Mouse (Mus musculus): ENCODE data around the gene Ascl1. TPM values are rescaled to one million over a fixed set of nuclear protein-coding genes. Genes with fewer than 3 reads are reported as not detected.

Ascl1 gene
- total RNA-seq, 2 experiments from 2014 or later, result 4.2 to 4.4 TPM

- DNase-seq (ENCODE audit: low spot score in 2 of 2), result no peak
Measured at GRCm38 (mm10) chr10:87485721-87486620, 7.5 kb downstream of the Ascl1 start.

GRCm38 (mm10) chr10:87484831-87485720 lies 8.4 kb downstream of the Ascl1 start:
- no peak for DNase-seq (ENCODE audit: low spot score in 2 of 2)

- no peak for DNase-seq (ENCODE audit: low spot score in 2 of 2)
Measured at GRCm38 (mm10) chr10:87477895-87478294, 15.6 kb downstream of the Ascl1 start.

GRCm38 (mm10) chr10:87474971-87475370 lies 18.5 kb downstream of the Ascl1 start:
- no peak for DNase-seq (ENCODE audit: low spot score in 2 of 2)

GRCm38 (mm10) chr10:87473475-87474131 lies 19.9 kb downstream of the Ascl1 start:
- no peak for DNase-seq (ENCODE audit: low spot score in 2 of 2)

GRCm38 (mm10) chr10:87450777-87451176 lies 42.7 kb downstream of the Ascl1 start:
- no peak for DNase-seq (ENCODE audit: low spot score in 2 of 2)

GRCm38 (mm10) chr10:87449368-87449767 lies 44.1 kb downstream of the Ascl1 start:
- DNase-seq (ENCODE audit: low spot score in 2 of 2), result no peak

- DNase-seq (ENCODE audit: low spot score in 2 of 2), result no peak
Measured at GRCm38 (mm10) chr10:87448257-87448656, 45.2 kb downstream of the Ascl1 start.

GRCm38 (mm10) chr10:87447754-87448095 lies 45.7 kb downstream of the Ascl1 start:
- no peak for DNase-seq (ENCODE audit: low spot score in 2 of 2)

GRCm38 (mm10) chr10:87446829-87447753 lies 46.4 kb downstream of the Ascl1 start:
- DNase-seq (ENCODE audit: low spot score in 2 of 2), result no peak

- no peak for DNase-seq (ENCODE audit: low spot score in 2 of 2)
Measured at GRCm38 (mm10) chr10:87446139-87446828, 47.2 kb downstream of the Ascl1 start.

Other genes with a start within 250 kb of the Ascl1 start
- gene Pah, start 28.1 kb upstream of the Ascl1 start, total RNA-seq (2021), result 10 to 100 TPM; 16.3 to 20.3 TPM

All from adrenal gland, postnatal 4 days (tissue).